In the genomic region with DNA sequence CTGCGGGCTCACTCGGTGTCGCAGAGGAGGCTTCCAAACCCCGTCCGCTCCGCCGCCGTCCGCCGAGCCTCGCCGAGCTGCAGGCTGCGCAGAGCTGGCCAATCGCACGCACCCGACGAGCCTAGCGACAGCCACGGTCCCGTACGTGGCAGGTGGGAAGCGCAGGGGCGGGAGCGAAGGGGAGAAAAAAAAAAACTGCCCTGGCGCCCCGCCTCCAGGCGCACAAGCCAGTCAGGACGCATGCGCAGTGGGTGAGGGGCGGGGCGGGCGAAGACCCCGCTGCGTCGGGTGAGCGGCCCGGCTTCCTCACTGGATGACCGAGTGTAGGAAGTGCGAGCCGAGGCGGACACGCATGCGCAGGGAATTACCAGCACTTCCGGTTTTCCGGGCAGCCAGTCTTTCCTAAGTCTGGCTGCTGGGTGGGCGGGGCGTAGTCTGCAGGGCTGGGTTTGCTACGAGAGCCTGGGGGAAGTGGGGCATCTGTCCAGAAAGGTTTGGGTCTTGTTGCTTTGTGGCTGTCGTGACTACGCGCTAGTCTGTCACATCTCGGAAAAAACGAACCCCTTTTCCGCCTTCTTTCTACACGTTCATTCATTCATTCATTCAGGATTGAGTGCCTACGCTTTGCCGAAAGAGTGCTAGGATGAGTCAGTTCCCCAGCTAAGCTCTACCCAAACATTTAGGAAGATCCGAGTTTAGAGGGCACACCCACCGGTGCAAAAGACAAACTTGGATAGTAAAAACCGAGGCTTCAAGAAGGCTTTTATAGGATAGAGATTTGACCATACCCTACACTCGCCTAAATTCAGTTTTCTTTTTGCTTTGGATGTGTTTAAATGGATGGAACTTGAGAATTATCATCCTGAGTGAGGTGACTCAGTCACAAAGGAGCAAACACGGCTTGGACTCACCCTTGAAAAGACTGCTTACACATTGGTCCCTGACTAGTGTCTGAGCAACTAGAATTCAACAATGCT, we compare ENCODE assay signal across 8 mouse cellular contexts. TPM values are rescaled to one million over a fixed set of nuclear protein-coding genes. Genes with fewer than 3 reads are reported as not detected.
DNase-seq lines count a peak whose midpoint lies in the region; ATAC-seq lines count a peak whose summit lies in the region.

A gene (minus strand): TSS at position 227 of the 977 bp plus-strand sequence.

- peaks cover 26% of the 10 kb centered on the region for H3K4me1 ChIP-seq in hindbrain, embryonic 15.5 days (replicated peaks)

- WGBS in hindbrain, embryonic 15.5 days, result under 1% methylated on average over 61 of the region's 62 CpGs

- peak within 1 kb of the TSS; percentile 85 for H3K4me3 ChIP-seq in hindbrain, embryonic 15.5 days

- H3K9ac ChIP-seq in hindbrain, embryonic 15.5 days, result peak within 1 kb of the TSS; percentile 80

- peak; percentile 99 for ATAC-seq in hindbrain, embryonic 15.5 days (ENCODE audit: low FRiP score, low read depth)

- DNase-seq in T-cell, adult 2 months (ENCODE audit: low spot score), result peak; percentile 96
- DNase-seq in cerebellum, postnatal 36 days, result peak; percentile 99
- peak; percentile 99 for DNase-seq in frontal cortex, postnatal 36 days (ENCODE audit: low spot score in 2 of 2)
- DNase-seq in left cerebral cortex, adult 11 months (ENCODE audit: low spot score), result peak; percentile 98
- DNase-seq in lung, postnatal 4 days, result peak; percentile 99 to 100
- DNase-seq in retina, postnatal 7 days (ENCODE audit: low read depth, low spot score), result peak; percentile 100
- DNase-seq in urinary bladder, adult 2 months (ENCODE audit: low spot score), result peak; percentile 92

- peaks cover 1% of the 10 kb centered on the region; the same call in 1 of the 2 replicates for H3K36me3 ChIP-seq in hindbrain, embryonic 15.5 days

- no peaks in the 10 kb centered on the region for H3K27me3 ChIP-seq in hindbrain, embryonic 15.5 days

- H3K9me3 ChIP-seq in hindbrain, embryonic 15.5 days, result no peaks in the 10 kb centered on the region

- peak within 1 kb of the TSS; percentile 80 for H3K4me2 ChIP-seq in hindbrain, embryonic 15.5 days

- peak within 1 kb of the TSS; percentile 98 for H3K27ac ChIP-seq in hindbrain, embryonic 15.5 days (replicated peaks)

RNA-seq across cellular contexts. Expression of the gene that starts here (rescaled TPM):
- polyA plus RNA-seq in hindbrain, embryonic 15.5 days (2015; fragmentation: Nextera tagmentation; extraction: Ambion mirVana), result 156 and 157 TPM in 2 replicates
- polyA plus RNA-seq in urinary bladder, adult 2 months (2012; rRNA removed), result 53.2 and 54.8 TPM in 2 replicates

Comparison
In these comparisons a context has a peak if more than half of its experiments do, and no peak if none do; other contexts are left out.
1. Peak in every context shown above with its lines: DNase-seq, ATAC-seq, H3K4me3 ChIP-seq and H3K27ac ChIP-seq.